Mouse (Mus musculus): ENCODE data around the gene Plpp6.
A peak's percentile ranks its signal among the peaks of the same experiment; 100 is the strongest.
"Not testable (repeated sequence)": the region's sequence is repeated elsewhere in the genome, so short reads cannot be mapped to it uniquely, and the experiment has no call there.

Gene Plpp6

GRCm38 (mm10) chr19:28989515-28989914, 25.8 kb downstream of the Plpp6 start:
- DNase-seq = no peak

GRCm38 (mm10) chr19:28990194-28990589, 26.4 kb downstream of the Plpp6 start, which contains the start of gene Cdc37l1:
Cdc37l1 (plus strand) TSS chr19:28990352.
- DNase-seq = peak; percentile 96

GRCm38 (mm10) chr19:28990590-28991221, 27.0 kb downstream of the Plpp6 start:
- no peak for DNase-seq

- no peak for DNase-seq
These were observed 27.6 kb downstream of the Plpp6 start for GRCm38 (mm10) chr19:28991391-28991790.

GRCm38 (mm10) chr19:28994870-28995269, 31.1 kb downstream of the Plpp6 start:
- no peak for DNase-seq

GRCm38 (mm10) chr19:28995366-28995765, 31.6 kb downstream of the Plpp6 start:
- no peak for DNase-seq

- DNase-seq = no peak
These were observed 34.4 kb downstream of the Plpp6 start for GRCm38 (mm10) chr19:28997976-28998630.

GRCm38 (mm10) chr19:29000321-29000720, 36.6 kb downstream of the Plpp6 start:
- not testable (repeated sequence) for DNase-seq

- DNase-seq = no peak
These were observed 44.4 kb downstream of the Plpp6 start for GRCm38 (mm10) chr19:29008069-29008706.

GRCm38 (mm10) chr19:29009046-29009445, 45.3 kb downstream of the Plpp6 start:
- DNase-seq = no peak

GRCm38 (mm10) chr19:29011355-29011990, 47.7 kb downstream of the Plpp6 start:
- no peak for DNase-seq

GRCm38 (mm10) chr19:29014466-29015055, 50.8 kb downstream of the Plpp6 start:
- no peak for DNase-seq

GRCm38 (mm10) chr19:29015410-29016203, 51.9 kb downstream of the Plpp6 start:
- DNase-seq = no peak

GRCm38 (mm10) chr19:29016204-29016765, 52.5 kb downstream of the Plpp6 start:
- no peak for DNase-seq

Data from cerebellum, adult 8-10 months (tissue).